Mouse (Mus musculus) megakaryocyte-erythroid progenitor cell, adult 5-6 weeks (primary cell): ENCODE measurements around the gene Ndufv3. TPM values are rescaled to one million over a fixed set of nuclear protein-coding genes. Genes with fewer than 3 reads are reported as not detected.

Experiments used
- ATAC-seq: replicated peaks from 2 replicates; pipeline ENCODE4 v1.8.0; 2016; ENCODE audit warnings: mild to moderate bottlenecking, inconsistent platforms; ENCODE audit not compliant: severe bottlenecking, poor library complexity, low FRiP score, low TSS enrichment
- total RNA-seq, 2 experiments: library from RNA; stranded (forward) in 1 of 2; stranded (reverse) in 1 of 2; fragments of 200-1000, 215-1000 nt in 1 of 2; fragments of >200 nt in 1 of 2; fragmentation: Nextera tagmentation in 1 of 2; gene quantifications; 2 replicates each; pipeline ENCODE4 v1.2.3; 2014 to 2017

The Ndufv3 gene
- total RNA-seq, 2 experiments from 2014 or later, result 209 to 217 TPM

GRCm38 (mm10) chr17:31580344-31580743 is 60.4 kb downstream of the Ndufv3 start:
- ATAC-seq, result no peak

Other genes with a start within 250 kb of the Ndufv3 start
- gene Rsph1, start 242.7 kb upstream of the Ndufv3 start, total RNA-seq (2014; fragmentation: Nextera tagmentation), result 6.8 TPM in 1 of 2 replicates, not detected in the other
- 0.95 TPM in 1 of 2 replicates, not detected in the other for gene Rsph1, start 242.7 kb upstream of the Ndufv3 start, total RNA-seq (2017)
- 7.8 and 13.8 TPM in 2 replicates for gene Slc37a1, start 233.3 kb upstream of the Ndufv3 start, total RNA-seq (2014; fragmentation: Nextera tagmentation)
- 3.6 and 8.6 TPM in 2 replicates for gene Slc37a1, start 233.3 kb upstream of the Ndufv3 start, total RNA-seq (2017)
- gene Pde9a, start 133.9 kb upstream of the Ndufv3 start, total RNA-seq (2014; fragmentation: Nextera tagmentation), result 1.4 and 3.2 TPM in 2 replicates
- gene Pde9a, start 133.9 kb upstream of the Ndufv3 start, total RNA-seq (2017), result not detected in 2 replicates
- 38.3 and 47.6 TPM in 2 replicates for gene Wdr4, start 135 bp upstream of the Ndufv3 start, total RNA-seq (2014; fragmentation: Nextera tagmentation)
- gene Wdr4, start 135 bp upstream of the Ndufv3 start, total RNA-seq (2017), result 18.1 and 62.9 TPM in 2 replicates
- 18.5 and 35.2 TPM in 2 replicates for gene Pknox1, start 44.6 kb downstream of the Ndufv3 start, total RNA-seq (2014; fragmentation: Nextera tagmentation)
- gene Pknox1, start 44.6 kb downstream of the Ndufv3 start, total RNA-seq (2017), result 15.8 and 18.2 TPM in 2 replicates
- not detected in 2 replicates for gene Cbs, start 117.1 kb downstream of the Ndufv3 start, total RNA-seq (2014; fragmentation: Nextera tagmentation)
- 2.4 TPM in 1 of 2 replicates, not detected in the other for gene Cbs, start 117.1 kb downstream of the Ndufv3 start, total RNA-seq (2017)
- 178 and 219 TPM in 2 replicates for gene U2af1, start 138.8 kb downstream of the Ndufv3 start, total RNA-seq (2014; fragmentation: Nextera tagmentation)
- gene U2af1, start 138.8 kb downstream of the Ndufv3 start, total RNA-seq (2017), result 310 and 385 TPM in 2 replicates
- not detected in 2 replicates for gene Cryaa, start 157.7 kb downstream of the Ndufv3 start, total RNA-seq (2014; fragmentation: Nextera tagmentation)
- not detected in 2 replicates for gene Cryaa, start 157.7 kb downstream of the Ndufv3 start, total RNA-seq (2017)